Mouse (Mus musculus) G1E-ER4 (cell line): Measurements from ENCODE around the gene Cotl1. TPM values are rescaled to one million over a fixed set of nuclear protein-coding genes. Genes with fewer than 3 reads are reported as not detected.

Source experiments
- GATA1 ChIP-seq: IDR thresholded peaks from one replicate; pipeline ENCODE4 v1.8.0; 2012; ENCODE audit warnings: low read length, inconsistent platforms
- polyA plus RNA-seq: library from polyadenylated mRNA; stranded (reverse); fragments of >175 nt; gene quantifications from 2 replicates; pipeline ENCODE4 v1.2.3, GENCODE M21; 2012

Gene Cotl1
- polyA plus RNA-seq, 1 experiment: 12.3 TPM

- TF ChIP-seq GATA1: no peak
Measured at GRCm38 (mm10) chr8:119784141-119784574, 56.2 kb downstream of the Cotl1 start.

DNA sequence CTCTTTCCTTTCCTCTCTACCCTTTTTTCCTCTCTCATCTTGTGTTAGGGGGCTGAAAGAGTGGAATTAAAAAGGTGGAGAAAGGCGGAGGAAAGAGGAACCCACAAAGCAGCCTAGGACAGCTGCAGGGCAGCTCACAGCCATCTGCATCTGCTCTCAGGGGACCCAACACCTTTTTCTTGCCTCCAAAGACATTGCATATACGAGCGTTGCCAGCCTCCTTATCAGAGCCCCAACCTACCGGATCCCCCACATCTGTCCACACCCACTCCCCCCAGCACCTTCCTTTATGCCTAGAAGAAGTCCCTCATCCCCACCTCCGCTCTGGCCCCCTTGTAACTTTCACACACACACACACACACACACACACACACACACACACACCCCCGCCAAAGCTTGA, 56.8 kb downstream of the Cotl1 start:
- TF ChIP-seq GATA1: no peak

DNA sequence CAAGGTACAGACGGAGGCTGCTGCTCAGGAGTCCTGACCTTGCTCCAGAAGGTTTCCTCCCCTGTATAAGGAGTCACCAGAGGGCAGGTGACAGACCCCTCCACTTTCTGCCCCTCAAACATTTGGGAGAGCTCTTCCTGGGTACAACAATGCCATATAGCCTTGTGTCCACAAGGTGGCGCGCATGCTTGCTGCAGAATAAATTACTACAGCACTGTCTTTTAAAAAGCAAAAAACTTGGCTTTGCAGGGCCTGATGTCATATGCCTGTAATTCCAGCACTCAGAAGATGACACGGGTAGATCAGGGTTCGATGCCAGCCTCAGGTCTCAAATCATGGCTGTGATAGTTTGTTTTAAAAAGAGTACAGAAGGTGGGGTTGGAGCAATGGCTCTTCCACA, 57.6 kb downstream of the Cotl1 start:
- no peak for TF ChIP-seq GATA1

- no peak for TF ChIP-seq GATA1
Measured at GRCm38 (mm10) chr8:119781086-119781840, 59.1 kb downstream of the Cotl1 start.

DNA sequence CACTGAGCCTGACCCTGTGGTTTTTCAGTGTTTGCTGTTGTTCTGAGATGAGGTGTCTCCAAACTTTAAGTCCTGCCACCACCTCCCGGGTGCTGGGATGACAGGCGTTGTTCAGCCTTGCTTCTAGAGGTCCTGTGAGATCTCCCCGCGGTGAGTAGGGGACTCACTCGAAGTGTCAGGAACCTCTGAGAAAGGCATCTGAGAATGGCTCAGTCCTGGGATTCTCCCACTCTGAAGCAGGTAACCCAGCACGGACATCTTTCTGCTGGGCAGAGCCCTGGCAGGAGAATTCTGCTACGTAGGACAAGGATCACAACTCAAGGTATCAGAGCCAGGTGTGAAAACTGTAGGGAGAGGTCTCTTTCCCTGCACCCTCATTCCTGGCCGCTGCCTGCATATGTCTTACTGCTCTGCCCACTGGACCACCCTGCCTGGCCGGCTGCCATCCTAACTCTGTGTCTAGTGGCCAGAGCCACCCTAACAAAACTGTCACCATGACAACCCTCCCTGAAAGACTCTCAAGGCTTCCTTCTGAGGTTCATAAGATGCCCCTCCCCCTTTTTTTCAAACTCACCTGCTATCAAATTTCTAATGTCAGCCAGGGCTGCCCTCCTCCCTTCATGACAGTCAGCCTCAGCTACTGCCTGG, 59.8 kb downstream of the Cotl1 start:
- no peak for TF ChIP-seq GATA1

DNA sequence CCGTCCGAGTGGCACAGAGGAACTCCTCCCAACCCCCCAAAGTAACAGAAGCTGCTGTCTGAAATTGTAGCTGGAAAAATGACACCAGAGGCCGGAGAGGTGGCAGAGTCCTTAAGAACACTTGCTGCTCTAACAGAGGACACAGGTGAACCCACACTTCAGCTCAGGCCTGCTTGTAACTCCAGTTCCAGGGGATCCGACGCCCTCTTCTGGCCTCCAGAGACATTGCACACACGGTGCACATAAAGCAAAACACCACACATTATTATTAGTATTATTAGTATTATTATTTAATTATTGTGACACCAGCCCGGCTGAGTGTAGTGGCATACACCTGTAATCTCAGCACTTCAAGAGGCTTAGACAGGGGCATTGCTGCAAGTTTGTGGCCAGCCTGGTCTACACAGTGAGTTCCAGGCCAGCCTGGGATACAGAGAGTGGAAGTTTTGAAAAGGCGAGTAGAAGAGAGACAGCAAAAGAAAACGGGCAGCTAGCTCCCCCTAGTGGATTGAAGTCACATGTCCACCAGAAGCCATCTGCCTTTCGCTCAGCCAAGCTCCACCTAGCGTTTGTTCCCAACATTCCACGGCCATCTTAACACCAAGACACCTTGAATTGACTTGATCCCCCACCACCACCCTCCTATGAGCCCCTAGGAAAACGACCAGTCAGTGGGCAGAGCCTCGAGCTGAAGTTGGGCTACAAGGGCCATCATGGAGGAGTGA, 61.2 kb downstream of the Cotl1 start:
- TF ChIP-seq GATA1: no peak

DNA sequence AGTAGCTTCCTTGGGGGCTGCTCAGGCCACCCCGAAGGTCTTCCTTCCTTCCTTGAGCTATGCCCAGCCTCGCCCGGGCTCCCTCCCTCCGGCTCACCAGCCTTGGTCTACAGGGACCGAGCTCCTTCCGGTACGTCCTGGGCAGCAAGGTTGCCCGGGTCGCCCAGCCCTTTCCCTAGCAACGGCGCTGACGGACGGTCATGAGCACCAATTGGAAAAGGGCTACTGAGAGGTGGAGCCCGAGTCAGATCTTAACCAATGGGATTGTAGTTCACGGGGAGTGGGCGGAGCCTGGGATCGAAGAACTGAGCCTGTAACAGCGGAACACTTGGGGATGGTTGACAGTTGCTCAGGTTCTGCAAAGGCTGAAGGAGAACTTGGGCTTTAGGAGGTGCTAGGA, 62.1 kb downstream of the Cotl1 start, which contains the start of gene Tldc1:
TSS of gene Tldc1 (minus strand) at position 154 of the 400 bp plus-strand sequence.
- TF ChIP-seq GATA1: no peak

- TF ChIP-seq GATA1: no peak
Measured at GRCm38 (mm10) chr8:119777765-119778164, 62.6 kb downstream of the Cotl1 start.

GRCm38 (mm10) chr8:119776668-119777245, 63.6 kb downstream of the Cotl1 start:
- TF ChIP-seq GATA1: no peak

DNA sequence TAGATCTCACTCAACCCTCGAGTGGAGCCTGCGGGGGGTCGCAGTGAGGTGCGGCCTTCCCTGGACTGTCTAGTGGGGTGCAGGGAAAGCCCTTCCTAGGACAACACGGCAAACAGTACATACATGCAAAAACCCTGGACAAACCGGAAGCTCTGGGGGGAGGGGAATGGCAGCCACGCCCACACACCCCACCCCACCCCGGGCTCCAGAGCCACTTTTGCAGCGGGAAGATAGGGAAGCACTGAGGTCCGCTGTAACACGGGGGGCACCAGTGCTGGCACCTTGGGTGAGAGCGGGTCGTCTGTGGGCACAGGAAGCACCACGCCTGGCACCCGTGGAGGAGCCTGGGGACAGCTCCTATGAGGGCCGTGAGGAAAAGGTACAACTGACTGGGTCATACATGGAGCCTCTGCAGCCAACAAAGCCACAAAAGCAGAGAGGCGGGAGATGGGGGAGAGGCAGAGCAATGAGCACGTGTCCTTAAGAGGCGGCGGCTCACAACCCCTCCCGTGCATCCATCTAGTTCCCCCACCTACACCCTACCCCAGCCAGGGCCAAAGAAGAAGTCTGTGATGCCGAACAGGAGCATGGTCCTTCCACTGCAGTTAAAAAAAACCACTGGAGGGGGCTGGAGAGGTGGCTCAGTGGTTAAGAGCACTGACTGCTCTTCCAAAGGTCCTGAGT, 74.4 kb downstream of the Cotl1 start:
- no peak for TF ChIP-seq GATA1

DNA sequence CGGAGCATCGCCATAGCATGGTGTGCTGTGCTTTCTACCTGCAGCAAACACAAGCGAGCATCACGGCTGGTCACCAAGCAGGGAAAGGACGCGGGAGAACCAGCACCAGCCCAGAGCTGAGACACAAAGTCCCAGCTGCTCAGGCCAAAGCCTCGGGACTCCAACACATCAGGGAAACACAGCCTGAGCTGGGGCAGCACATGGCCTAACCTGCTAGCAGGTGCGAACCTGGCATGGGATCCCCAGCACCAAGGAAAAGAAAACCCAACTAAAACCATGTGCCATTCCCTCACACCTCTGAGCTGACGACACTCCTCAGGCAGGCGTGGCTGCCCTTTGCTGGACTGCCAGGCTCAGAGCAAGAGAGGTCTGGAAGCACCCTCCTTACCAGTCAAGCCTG, 75.0 kb downstream of the Cotl1 start:
- no peak for TF ChIP-seq GATA1

DNA sequence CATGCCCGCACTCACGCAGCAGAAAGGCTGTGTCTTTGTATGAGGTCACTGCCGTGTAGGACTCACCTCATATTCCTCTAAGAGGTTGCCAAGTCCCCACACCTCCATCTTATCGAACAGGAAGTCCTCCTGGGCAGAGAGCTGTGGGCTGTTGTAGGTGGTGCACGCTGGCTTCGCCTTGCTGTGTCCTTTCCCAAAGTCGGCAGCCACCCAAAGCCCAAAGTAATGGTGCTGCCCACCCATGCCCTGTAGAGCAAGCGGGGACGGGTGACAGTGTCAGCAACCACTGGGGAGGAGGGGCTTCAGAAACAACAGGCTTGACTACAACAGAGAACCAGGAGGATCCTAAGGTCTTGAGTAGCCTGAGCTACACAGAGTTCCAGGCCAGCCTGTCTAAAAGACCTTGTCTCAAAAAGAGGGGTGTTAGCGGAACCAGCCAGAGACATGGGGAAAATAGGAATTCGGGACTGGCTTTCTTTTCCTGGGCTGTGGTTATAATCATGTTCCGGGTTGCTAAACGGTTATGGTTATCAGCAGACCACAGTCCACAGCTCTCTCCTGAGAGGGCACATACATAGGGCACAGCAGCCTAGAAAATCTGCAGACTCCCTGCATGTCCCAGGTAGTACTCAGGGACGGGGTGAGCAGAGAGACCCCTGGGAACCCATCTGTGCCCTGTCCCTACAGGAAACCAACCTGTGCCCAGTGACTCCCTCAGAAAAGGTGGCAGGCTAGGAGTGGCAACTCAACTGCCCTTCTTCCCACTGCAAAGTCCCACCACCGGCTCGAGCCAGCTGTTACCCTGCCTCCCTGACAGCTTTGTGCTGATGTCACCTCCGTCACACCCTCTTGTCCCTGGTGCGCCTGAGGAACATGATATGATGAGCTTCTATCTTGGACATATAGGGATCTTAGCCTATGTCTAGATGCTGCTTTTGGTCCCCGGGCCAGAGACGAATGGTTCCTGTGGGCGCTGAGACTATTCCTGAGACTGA, 77.8 kb downstream of the Cotl1 start:
- no peak for TF ChIP-seq GATA1

DNA sequence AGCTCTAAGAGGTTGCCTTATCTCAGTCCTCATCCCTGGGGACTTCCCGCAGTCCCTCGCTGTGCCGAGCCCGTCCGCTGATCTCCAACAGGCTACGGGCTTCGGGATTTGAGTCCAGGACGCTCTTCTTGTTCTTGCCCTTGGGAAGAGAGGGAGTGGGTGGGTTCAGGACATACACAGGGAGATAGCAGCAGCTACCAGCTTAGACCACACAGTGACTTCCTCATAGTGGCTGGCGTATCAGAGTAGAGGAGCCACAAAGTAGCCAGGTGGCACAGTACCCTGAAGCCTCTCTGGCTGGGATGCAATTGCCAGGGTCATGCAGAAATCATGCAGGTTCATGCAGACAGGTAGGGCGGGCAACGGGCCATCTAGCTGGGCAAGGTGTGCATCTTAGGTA, 78.7 kb downstream of the Cotl1 start:
- no peak for TF ChIP-seq GATA1

Other genes starting within 250 kb of the Cotl1 start
- gene Taf1c, start 235.3 kb downstream of the Cotl1 start, polyA plus RNA-seq: 48.9 and 57.6 TPM in 2 replicates
- gene Adad2, start 227.8 kb downstream of the Cotl1 start, polyA plus RNA-seq: not detected in 2 replicates
- not detected in 2 replicates for gene Kcng4, start 204.9 kb downstream of the Cotl1 start, polyA plus RNA-seq
- gene Wfdc1, start 174.2 kb downstream of the Cotl1 start, polyA plus RNA-seq: not detected in 2 replicates
- gene Atp2c2, start 140.5 kb downstream of the Cotl1 start, polyA plus RNA-seq: not detected in 2 replicates
- gene Tldc1, start 62.1 kb downstream of the Cotl1 start, polyA plus RNA-seq: 6.4 and 8.3 TPM in 2 replicates
- 4.5 and 5.0 TPM in 2 replicates for gene Klhl36, start 21.7 kb upstream of the Cotl1 start, polyA plus RNA-seq
- gene Usp10, start 69.8 kb upstream of the Cotl1 start, polyA plus RNA-seq: 64.3 and 73.9 TPM in 2 replicates
- gene Gm20388, start 70.3 kb upstream of the Cotl1 start, polyA plus RNA-seq: not detected in 2 replicates
- gene Crispld2, start 151.9 kb upstream of the Cotl1 start, polyA plus RNA-seq: 0.01 and 0.06 TPM in 2 replicates